Mouse (Mus musculus): ENCODE results near the gene Rarg.

GRCm38 (mm10) chr15:102202971-102203834, 54.1 kb downstream of the Rarg start, which contains the start of gene Zfp740:
- TF ChIP-seq CTCF (IDR thresholded peaks at IDR 0.05; ENCODE audit: low read depth, low read length), result no peak
- no peak for TF ChIP-seq POLR2A (IDR thresholded peaks at IDR 0.05; ENCODE audit: borderline replicate concordance, low read depth, low read length)

All from bone marrow macrophage, adult 2 months (primary cell).